Mouse (Mus musculus) ES-Bruce4 (cell line): ENCODE measurements around the gene Ppp1r12a.

ENCODE experiments used
- CTCF ChIP-seq: IDR thresholded peaks from one replicate; pipeline ENCODE4 v1.8.1; 2011; ENCODE audit warnings: low read depth, low read length
- EP300 ChIP-seq: IDR thresholded peaks from 2 replicates; pipeline ENCODE4 v1.6.1; 2011; ENCODE audit warnings: low read depth, low read length; ENCODE audit not compliant: insufficient read depth

DNA sequence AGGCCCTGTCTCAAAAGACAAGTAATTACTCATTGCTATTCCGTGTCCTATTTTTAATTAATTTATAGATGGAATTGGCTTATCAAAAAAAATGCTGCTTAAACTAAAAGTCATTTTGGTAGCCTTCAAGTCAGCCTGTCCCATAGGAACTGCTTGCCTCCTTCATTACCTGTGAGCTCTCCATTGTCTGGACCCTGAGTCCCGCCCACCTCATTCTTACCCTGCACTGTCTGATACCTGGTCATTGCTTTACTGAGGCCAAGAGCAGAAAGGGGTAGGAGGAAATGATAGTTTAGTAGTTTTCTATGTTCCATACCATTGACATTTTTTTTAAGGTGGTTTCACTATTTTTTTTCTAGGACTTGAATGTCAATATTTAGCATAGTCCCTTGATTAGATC, 121.4 kb downstream of the Ppp1r12a start:
- TF ChIP-seq CTCF: no peak
- TF ChIP-seq EP300: no peak
